Mouse (Mus musculus) myocyte (in vitro differentiated cells): ENCODE data around the gene Mrpl48.

Experiments used
- E2F4 ChIP-seq: IDR thresholded peaks from one replicate; pipeline ENCODE4 v1.6.1; 2011; ENCODE audit warnings: mild to moderate bottlenecking, control low read depth, moderate library complexity; ENCODE audit not compliant: insufficient read depth
- MAX ChIP-seq: IDR thresholded peaks from one replicate; pipeline ENCODE4 v1.6.1; 2011; ENCODE audit warnings: low read depth, mild to moderate bottlenecking, control low read depth
- MYOD1 ChIP-seq, 3 experiments: IDR thresholded peaks; one replicate each; pipeline ENCODE4 v1.6.1; 2011; ENCODE audit warnings: control low read depth in 2 of 3, low read depth in 2 of 3, mild to moderate bottlenecking in 2 of 3, moderate library complexity in 1 of 3; ENCODE audit not compliant: insufficient read length in 2 of 3, control insufficient read depth in 1 of 3
- MYOG ChIP-seq, 3 experiments: IDR thresholded peaks; one replicate each; pipeline ENCODE4 v1.6.1; 2011; ENCODE audit warnings: control low read depth in 2 of 3, low read depth in 2 of 3, mild to moderate bottlenecking in 2 of 3; ENCODE audit not compliant: insufficient read length in 2 of 3, control insufficient read depth in 1 of 3, insufficient read depth in 1 of 3
- POLR2A ChIP-seq: IDR thresholded peaks from one replicate; pipeline ENCODE4 v1.6.1; 2011; ENCODE audit warnings: low read depth, mild to moderate bottlenecking, control low read depth, moderate library complexity; ENCODE audit not compliant: insufficient read length
- TCF12 ChIP-seq: IDR thresholded peaks from one replicate; pipeline ENCODE4 v1.6.1; 2011; ENCODE audit warnings: mild to moderate bottlenecking, control low read depth; ENCODE audit not compliant: poor library complexity, insufficient read depth, severe bottlenecking
- TCF3 ChIP-seq: IDR thresholded peaks from one replicate; pipeline ENCODE4 v1.6.1; 2011; ENCODE audit warnings: low read depth, control low read depth; ENCODE audit not compliant: insufficient read length

GRCm38 (mm10) chr7:100544437-100544836, 63.7 kb downstream of the Mrpl48 start:
- TF ChIP-seq TCF12 = no peak
- no peak for TF ChIP-seq POLR2A
- TF ChIP-seq TCF3 = no peak
- TF ChIP-seq MYOG (IDR thresholded peaks at IDR 0.05; ENCODE audit: control insufficient read depth in 1 of 3, insufficient read depth in 1 of 3, insufficient read length in 2 of 3, low read depth in 2 of 3) = no peak
- TF ChIP-seq MAX = no peak
- TF ChIP-seq MYOD1 (IDR thresholded peaks at IDR 0.05; ENCODE audit: control insufficient read depth in 1 of 3, insufficient read length in 2 of 3, low read depth in 2 of 3) = no peak
- TF ChIP-seq E2F4 = no peak
